Mouse (Mus musculus): ENCODE data around the gene Hnrnpul1. TPM values are rescaled to one million over a fixed set of nuclear protein-coding genes. Genes with fewer than 3 reads are reported as not detected.

Hnrnpul1 gene
- polyA plus RNA-seq, 1 experiment from 2014 or later, result 68.4 TPM

DNA sequence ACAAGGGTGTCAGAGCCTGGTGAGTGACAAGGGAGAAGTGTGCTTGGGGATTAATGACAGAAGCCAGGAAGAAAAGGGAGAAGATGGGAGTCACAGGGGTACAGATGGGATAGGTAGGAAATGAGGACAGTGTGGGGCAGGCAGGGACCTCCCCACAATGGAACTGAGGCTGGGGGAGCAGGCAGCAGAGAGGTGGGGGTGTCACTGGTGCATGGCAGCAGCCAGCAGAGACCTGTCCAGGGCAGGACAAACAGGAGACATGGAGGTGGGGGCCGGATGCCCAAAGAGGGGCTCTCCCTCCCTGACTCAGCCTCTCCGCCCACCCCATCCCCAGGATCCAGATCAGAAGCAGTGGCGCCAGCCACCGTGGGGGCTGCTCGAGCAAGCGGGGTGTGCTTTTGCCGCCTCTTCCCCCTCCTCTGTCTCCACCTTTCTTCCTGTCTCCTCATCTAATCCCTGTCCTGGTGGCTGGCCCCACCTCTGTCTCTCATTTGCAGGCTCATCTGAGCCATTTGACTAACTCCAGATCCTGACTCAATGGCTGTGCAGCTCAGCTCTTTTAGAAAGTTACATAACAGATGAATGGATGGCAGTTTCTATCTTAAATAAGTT, 43.9 kb downstream of the Hnrnpul1 start:
- ATAC-seq (replicated peaks; ENCODE audit: low FRiP score, low TSS enrichment, low read depth), result peak; percentile 40
- Histone ChIP-seq H3K27me3 (replicated peaks; ENCODE audit: control insufficient read depth, insufficient read depth, low read length) (no peaks in the 10 kb centered on the region), H3K9me3 (ENCODE audit: control insufficient read depth, low read length) (no peaks in the 10 kb centered on the region), H3K4me3 (ENCODE audit: low read depth, low read length) (no peak overlapping the region), H3K9ac (ENCODE audit: low read length) (peak overlapping the region; percentile 27; the same call in 1 of the 2 replicates), H3K4me2 (ENCODE audit: low read length) (peak overlapping the region; percentile 18; the same call in 1 of the 2 replicates), H3K27ac (ENCODE audit: low read depth) (no peak overlapping the region), H3K36me3 (ENCODE audit: control insufficient read depth, insufficient read depth, low read length) (peaks cover 36% of the 10 kb centered on the region), H3K4me1 (replicated peaks; ENCODE audit: control insufficient read depth, insufficient read depth, low read length) (peaks cover 45% of the 10 kb centered on the region)
- DNase-seq (ENCODE audit: low spot score), result no peak
- WGBS, result 9% methylated on average over 7 of the region's 7 CpGs

DNA sequence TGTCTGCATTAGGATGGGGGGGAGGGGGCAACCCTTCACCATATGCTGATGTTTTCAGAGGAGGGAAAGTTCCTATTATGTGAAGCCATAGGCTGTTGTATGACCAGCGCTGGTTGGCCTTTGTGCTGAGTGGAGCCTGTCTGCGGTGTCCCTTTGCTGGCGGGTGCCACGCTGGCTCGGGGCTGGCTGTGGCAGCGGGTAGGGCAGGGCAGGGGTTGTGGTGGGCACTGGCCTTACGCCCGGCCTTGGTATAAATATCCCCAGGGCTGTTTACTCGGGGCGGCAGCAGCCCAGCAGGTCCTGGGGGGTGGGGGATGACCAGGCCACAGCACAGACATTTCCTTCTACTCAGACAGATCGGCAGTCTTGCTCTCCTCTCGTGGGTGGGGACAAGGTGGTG, 44.6 kb downstream of the Hnrnpul1 start:
- no peaks in the 10 kb centered on the region for H3K9me3 ChIP-seq (ENCODE audit: control insufficient read depth, low read length)
- H3K4me2 ChIP-seq (ENCODE audit: low read length), result no peak overlapping the region
- DNase-seq (ENCODE audit: low spot score) (no peak), ATAC-seq (replicated peaks; ENCODE audit: low FRiP score, low TSS enrichment, low read depth) (no peak)
- H3K4me3 ChIP-seq (ENCODE audit: low read depth, low read length), result no peak overlapping the region
- H3K9ac ChIP-seq (ENCODE audit: low read length), result 0 out of 2 replicates have a peak overlapping the region, but pooled peaks have one; percentile 27
- H3K4me1 ChIP-seq (replicated peaks; ENCODE audit: control insufficient read depth, insufficient read depth, low read length), result peaks cover 52% of the 10 kb centered on the region
- H3K36me3 ChIP-seq (ENCODE audit: control insufficient read depth, insufficient read depth, low read length), result peaks cover 30% of the 10 kb centered on the region
- H3K27me3 ChIP-seq (replicated peaks; ENCODE audit: control insufficient read depth, insufficient read depth, low read length), result no peaks in the 10 kb centered on the region
- H3K27ac ChIP-seq (ENCODE audit: low read depth), result no peak overlapping the region
- 16% methylated on average over 12 of the region's 12 CpGs for WGBS

DNA sequence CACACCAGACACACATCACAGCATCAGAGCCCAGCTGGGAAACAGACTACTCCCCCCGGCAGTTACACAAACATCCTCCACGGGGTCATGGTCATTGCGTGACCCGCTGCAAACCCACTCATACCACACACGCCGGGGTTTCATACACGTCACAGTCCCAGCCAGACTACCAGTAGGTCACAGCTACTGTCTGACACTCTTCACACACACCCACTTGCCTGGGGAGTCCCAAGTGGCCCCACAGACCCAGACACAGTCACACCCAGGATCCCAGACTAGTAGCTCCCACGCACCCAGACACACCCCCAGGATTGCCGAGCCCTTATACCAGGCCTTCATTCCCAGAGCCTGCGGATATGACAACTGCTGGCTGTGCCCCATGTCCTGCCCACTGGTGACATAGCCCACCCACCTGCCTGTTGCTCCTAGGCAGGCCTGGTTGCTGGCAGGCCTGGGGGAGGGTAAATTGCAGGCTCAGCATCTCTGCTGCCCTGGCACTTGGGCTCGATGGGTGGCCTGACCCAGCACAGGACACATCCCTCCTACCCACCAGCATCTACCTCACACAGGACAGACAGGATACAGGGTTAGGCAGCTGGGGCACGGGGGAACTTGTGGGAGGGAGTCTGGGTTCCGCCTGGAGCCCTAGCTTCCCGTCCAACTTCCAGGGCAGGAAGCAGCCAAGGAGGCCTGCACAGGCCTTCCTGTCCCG, 46.8 kb downstream of the Hnrnpul1 start:
- Histone ChIP-seq H3K4me3 (ENCODE audit: low read depth, low read length) (no peak overlapping the region), H3K27ac (ENCODE audit: low read depth) (peak overlapping the region; percentile 55; the same call in 1 of the 2 replicates), H3K9me3 (ENCODE audit: control insufficient read depth, low read length) (no peaks in the 10 kb centered on the region), H3K27me3 (replicated peaks; ENCODE audit: control insufficient read depth, insufficient read depth, low read length) (no peaks in the 10 kb centered on the region), H3K4me1 (replicated peaks; ENCODE audit: control insufficient read depth, insufficient read depth, low read length) (peaks cover 52% of the 10 kb centered on the region), H3K9ac (ENCODE audit: low read length) (no peak overlapping the region), H3K36me3 (ENCODE audit: control insufficient read depth, insufficient read depth, low read length) (peaks cover 8% of the 10 kb centered on the region), H3K4me2 (ENCODE audit: low read length) (no peak overlapping the region)
- DNase-seq (ENCODE audit: low spot score), result no peak
- no peak for ATAC-seq (replicated peaks; ENCODE audit: low FRiP score, low TSS enrichment, low read depth)
- 26% methylated on average over 15 of the region's 15 CpGs for WGBS

DNA sequence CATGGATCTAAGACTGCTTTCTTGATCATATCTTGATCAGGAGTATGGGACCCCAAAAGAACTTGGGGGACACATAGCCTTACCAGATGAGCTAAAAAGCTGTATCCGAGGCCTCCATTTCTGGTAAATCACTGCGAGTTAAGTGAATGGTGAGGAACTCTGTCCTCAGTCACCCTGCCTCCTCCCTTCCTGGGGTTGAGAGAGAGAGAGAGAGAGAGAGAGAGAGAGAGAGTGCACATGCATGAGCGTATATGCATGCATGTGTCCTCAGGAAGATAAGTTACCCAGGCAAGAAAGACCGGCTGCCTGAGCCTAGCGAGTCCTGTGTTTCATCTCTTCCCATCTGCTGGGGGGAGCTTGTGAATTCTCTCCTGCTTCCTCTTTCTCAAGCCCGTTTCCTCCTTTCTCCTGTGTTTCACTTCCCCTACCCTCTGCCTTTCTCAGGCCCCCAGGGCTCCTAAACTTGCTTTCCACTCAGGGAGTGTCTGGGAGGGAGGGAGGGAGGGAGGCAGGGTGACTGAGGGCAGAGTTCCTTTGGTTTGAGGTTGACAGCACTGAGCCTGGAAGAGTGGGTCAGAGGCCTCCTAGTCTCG, 47.9 kb downstream of the Hnrnpul1 start:
- H3K4me1 ChIP-seq (replicated peaks; ENCODE audit: control insufficient read depth, insufficient read depth, low read length), result peaks cover 45% of the 10 kb centered on the region
- no peak for DNase-seq (ENCODE audit: low spot score)

DNA sequence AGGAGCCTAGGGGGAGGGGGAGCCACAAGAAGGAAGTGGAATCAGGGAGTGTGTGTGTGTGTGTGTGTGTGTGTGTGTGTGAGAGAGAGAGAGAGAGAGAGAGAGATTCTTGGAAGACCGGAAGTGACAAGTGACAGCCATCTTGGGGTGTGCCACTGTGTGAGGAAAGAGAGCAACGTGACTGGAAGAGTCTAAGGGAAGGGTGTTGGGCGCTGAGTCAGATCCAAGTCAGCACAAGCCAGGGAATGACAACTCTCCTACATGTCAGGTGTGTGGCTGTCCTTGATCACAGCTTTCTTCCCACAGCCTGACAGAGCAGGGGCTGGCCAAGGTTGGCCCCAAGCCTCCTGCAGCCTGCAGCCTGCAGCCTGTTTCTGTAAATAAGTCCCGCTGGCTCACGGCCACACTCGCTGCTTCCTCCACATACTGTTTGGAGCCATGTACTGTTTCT, 48.7 kb downstream of the Hnrnpul1 start:
- Histone ChIP-seq H3K36me3 (ENCODE audit: control insufficient read depth, insufficient read depth, low read length) (no peaks in the 10 kb centered on the region), H3K27ac (ENCODE audit: low read depth) (no peak overlapping the region), H3K9me3 (ENCODE audit: control insufficient read depth, low read length) (peaks cover 5% of the 10 kb centered on the region), H3K27me3 (replicated peaks; ENCODE audit: control insufficient read depth, insufficient read depth, low read length) (no peaks in the 10 kb centered on the region), H3K4me3 (ENCODE audit: low read depth, low read length) (no peak overlapping the region), H3K4me2 (ENCODE audit: low read length) (no peak overlapping the region), H3K9ac (ENCODE audit: low read length) (no peak overlapping the region), H3K4me1 (replicated peaks; ENCODE audit: control insufficient read depth, insufficient read depth, low read length) (peaks cover 38% of the 10 kb centered on the region)
- 49% methylated on average over 6 of the region's 6 CpGs for WGBS
- ATAC-seq (replicated peaks; ENCODE audit: low FRiP score, low TSS enrichment, low read depth), result no peak
- no peak for DNase-seq (ENCODE audit: low spot score)

More for the DNA sequence above, 47.9 kb downstream of the Hnrnpul1 start:
- no peaks in the 10 kb centered on the region for H3K27me3 ChIP-seq (replicated peaks; ENCODE audit: control insufficient read depth, insufficient read depth, low read length)
- no peak overlapping the region for H3K4me2 ChIP-seq (ENCODE audit: low read length)
- peaks cover 5% of the 10 kb centered on the region for H3K9me3 ChIP-seq (ENCODE audit: control insufficient read depth, low read length)
- 34% methylated on average over 7 of the region's 7 CpGs for WGBS
- ATAC-seq (replicated peaks; ENCODE audit: low FRiP score, low TSS enrichment, low read depth), result no peak
- H3K27ac ChIP-seq (ENCODE audit: low read depth), result peak overlapping the region; percentile 55; the same call in 1 of the 2 replicates
- no peak overlapping the region for H3K9ac ChIP-seq (ENCODE audit: low read length)
- H3K36me3 ChIP-seq (ENCODE audit: control insufficient read depth, insufficient read depth, low read length), result no peaks in the 10 kb centered on the region
- no peak overlapping the region for H3K4me3 ChIP-seq (ENCODE audit: low read depth, low read length)

DNA sequence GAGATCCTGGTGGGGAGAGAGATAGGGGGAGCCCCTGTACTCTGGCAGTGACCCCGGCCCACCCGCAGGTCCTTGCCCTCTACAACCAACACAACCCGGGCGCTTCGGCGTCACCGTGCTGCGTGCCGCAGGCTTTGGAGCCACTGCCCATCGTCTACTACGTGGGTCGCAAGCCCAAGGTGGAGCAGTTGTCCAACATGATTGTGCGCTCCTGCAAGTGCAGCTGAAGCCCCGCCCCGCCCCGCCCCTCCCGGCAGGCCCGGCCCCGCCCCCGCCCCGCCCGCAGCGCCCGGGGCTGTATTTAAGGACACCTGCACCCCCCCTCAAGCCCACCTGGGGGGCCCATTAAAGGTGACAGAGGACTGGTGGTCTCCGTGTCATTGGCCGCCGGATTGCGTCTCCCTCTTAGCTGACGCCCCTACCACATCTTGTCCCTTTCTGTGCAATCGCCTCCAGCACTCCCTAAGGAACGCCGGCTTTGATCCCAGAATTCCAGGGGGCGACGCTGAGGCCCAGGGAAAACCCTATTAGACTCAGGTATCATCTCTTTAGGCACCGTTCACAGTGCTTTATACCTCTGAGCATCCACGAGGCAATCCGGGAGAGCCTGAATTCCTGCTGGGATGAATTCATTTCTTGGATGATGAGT, 49.7 kb downstream of the Hnrnpul1 start:
- Histone ChIP-seq H3K9me3 (ENCODE audit: control insufficient read depth, low read length) (peaks cover 5% of the 10 kb centered on the region), H3K4me1 (replicated peaks; ENCODE audit: control insufficient read depth, insufficient read depth, low read length) (peaks cover 28% of the 10 kb centered on the region), H3K36me3 (ENCODE audit: control insufficient read depth, insufficient read depth, low read length) (no peaks in the 10 kb centered on the region), H3K27me3 (replicated peaks; ENCODE audit: control insufficient read depth, insufficient read depth, low read length) (no peaks in the 10 kb centered on the region), H3K4me3 (ENCODE audit: low read depth, low read length) (no peak overlapping the region), H3K4me2 (ENCODE audit: low read length) (peak overlapping the region; percentile 36), H3K27ac (ENCODE audit: low read depth) (no peak overlapping the region), H3K9ac (ENCODE audit: low read length) (no peak overlapping the region)
- peak; percentile 30; the same call in 1 of the 2 replicates for ATAC-seq (replicated peaks; ENCODE audit: low FRiP score, low TSS enrichment, low read depth)
- WGBS, result 12% methylated on average over 36 of the region's 37 CpGs
- DNase-seq (ENCODE audit: low spot score), result peak; percentile 64

DNA sequence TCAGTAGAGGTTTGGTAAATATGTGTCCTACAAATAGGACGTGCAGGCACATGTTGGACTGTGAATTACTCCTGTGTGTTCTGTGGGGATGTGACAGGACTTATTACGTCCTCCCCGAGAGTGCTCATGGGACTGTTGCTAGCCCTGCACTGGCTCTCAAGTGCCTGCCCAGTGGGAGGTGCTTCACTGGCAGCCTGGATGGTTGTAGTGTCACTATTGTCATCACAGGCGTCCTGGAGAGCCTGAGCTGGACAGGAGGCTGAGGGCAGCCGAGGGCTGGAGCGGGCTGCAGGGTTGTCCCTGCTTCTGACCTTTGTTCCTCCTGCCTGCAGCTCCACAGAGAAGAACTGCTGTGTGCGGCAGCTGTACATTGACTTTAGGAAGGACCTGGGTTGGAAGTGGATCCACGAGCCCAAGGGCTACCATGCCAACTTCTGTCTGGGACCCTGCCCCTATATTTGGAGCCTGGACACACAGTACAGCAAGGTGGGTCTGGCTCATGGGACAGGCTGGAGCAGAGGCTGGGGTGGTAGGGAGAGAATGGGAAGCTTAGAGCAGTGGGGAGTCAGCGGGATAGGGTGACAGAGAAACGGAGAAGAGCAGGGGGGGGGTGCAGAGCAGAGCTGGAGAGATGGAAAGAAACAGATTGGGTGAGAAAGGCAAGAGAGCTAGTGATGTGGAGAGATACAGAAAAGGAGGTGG, 50.6 kb downstream of the Hnrnpul1 start:
- H3K27me3 ChIP-seq (replicated peaks; ENCODE audit: control insufficient read depth, insufficient read depth, low read length), result no peaks in the 10 kb centered on the region
- no peak for ATAC-seq (replicated peaks; ENCODE audit: low FRiP score, low TSS enrichment, low read depth)
- whole genome bisulfite sequencing, result 34% methylated on average over 10 of the region's 10 CpGs
- no peak overlapping the region for H3K4me3 ChIP-seq (ENCODE audit: low read depth, low read length)
- no peak overlapping the region for H3K9ac ChIP-seq (ENCODE audit: low read length)
- DNase-seq (ENCODE audit: low spot score), result no peak
- peaks cover 5% of the 10 kb centered on the region for H3K9me3 ChIP-seq (ENCODE audit: control insufficient read depth, low read length)
- peak overlapping the region; percentile 36; the same call in 1 of the 2 replicates for H3K4me2 ChIP-seq (ENCODE audit: low read length)
- H3K4me1 ChIP-seq (replicated peaks; ENCODE audit: control insufficient read depth, insufficient read depth, low read length), result peaks cover 28% of the 10 kb centered on the region
- no peaks in the 10 kb centered on the region for H3K36me3 ChIP-seq (ENCODE audit: control insufficient read depth, insufficient read depth, low read length)
- no peak overlapping the region for H3K27ac ChIP-seq (ENCODE audit: low read depth)

DNA sequence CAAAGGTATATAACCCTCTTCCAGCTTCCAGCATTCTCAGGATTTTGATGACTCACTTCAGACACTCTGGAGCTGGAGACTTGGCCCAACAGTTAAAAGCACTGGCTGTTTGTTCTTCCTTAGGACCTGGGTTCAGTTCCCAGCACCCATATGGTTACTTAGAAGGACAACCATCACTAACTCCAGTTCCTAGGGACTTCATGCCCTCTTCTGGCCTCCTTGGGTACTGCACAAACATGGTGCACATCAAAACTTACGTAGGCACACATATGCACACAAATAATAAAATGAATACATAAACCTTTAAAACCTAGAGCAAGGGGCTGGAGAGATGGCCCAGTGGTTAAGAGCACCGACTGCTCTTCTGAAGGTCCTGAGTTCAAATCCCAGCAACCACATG, 52.2 kb downstream of the Hnrnpul1 start:
- no peak overlapping the region for H3K27ac ChIP-seq (ENCODE audit: low read depth)
- no peak overlapping the region for H3K4me3 ChIP-seq (ENCODE audit: low read depth, low read length)
- H3K4me2 ChIP-seq (ENCODE audit: low read length), result no peak overlapping the region
- H3K27me3 ChIP-seq (replicated peaks; ENCODE audit: control insufficient read depth, insufficient read depth, low read length), result no peaks in the 10 kb centered on the region
- H3K36me3 ChIP-seq (ENCODE audit: control insufficient read depth, insufficient read depth, low read length), result no peaks in the 10 kb centered on the region
- 95% methylated on average over 2 of the region's 2 CpGs for WGBS
- H3K9me3 ChIP-seq (ENCODE audit: control insufficient read depth, low read length), result peaks cover 5% of the 10 kb centered on the region
- peaks cover 22% of the 10 kb centered on the region for H3K4me1 ChIP-seq (replicated peaks; ENCODE audit: control insufficient read depth, insufficient read depth, low read length)
- no peak for DNase-seq (ENCODE audit: low spot score)
- no peak for ATAC-seq (replicated peaks; ENCODE audit: low FRiP score, low TSS enrichment, low read depth)
- no peak overlapping the region for H3K9ac ChIP-seq (ENCODE audit: low read length)
